Mouse (Mus musculus) heart, postnatal 36 days (tissue): Measurements from ENCODE around the gene Cic. TPM values are rescaled to one million over a fixed set of nuclear protein-coding genes. Genes with fewer than 3 reads are reported as not detected.
"Not testable (repeated sequence)": the region's sequence is repeated elsewhere in the genome, so short reads cannot be mapped to it uniquely, and the experiment has no call there.

Experiments used
- DNase-seq, 2 experiments: peaks; one replicate each; pipeline ENCODE4 v3.0.0; 2021 to 2022
- intact Hi-C: fragments of 180-260 bp; cut with DNase I; formaldehyde crosslinking; loops from one replicate; pipeline ENCODE4 v1.15.1; 2025
- microRNA-seq, 2 experiments: library from miRNA; unstranded; fragments of <30 nt; microRNA quantifications; one replicate each; pipeline ENCODE4 v1.2.0; 2021; ENCODE audit warnings: borderline number of aligned reads in 2 of 2
- total RNA-seq, 2 experiments: library from RNA; stranded (reverse); gene quantifications; 2 replicates each; pipeline ENCODE4 v1.2.3; 2021

Cic gene
- total RNA-seq, 2 experiments from 2014 or later, result 63.7 to 68.7 TPM

- no peak for DNase-seq
- intact Hi-C loops, result loop anchor here (2.0 to 5.0 kb wide), 4 partner anchors 35 to 185 kb away; partner anchors contain the start of gene Lipe
Observed at GRCm38 (mm10) chr7:25317446-25317999, 50.0 kb downstream of the Cic start.

DNA sequence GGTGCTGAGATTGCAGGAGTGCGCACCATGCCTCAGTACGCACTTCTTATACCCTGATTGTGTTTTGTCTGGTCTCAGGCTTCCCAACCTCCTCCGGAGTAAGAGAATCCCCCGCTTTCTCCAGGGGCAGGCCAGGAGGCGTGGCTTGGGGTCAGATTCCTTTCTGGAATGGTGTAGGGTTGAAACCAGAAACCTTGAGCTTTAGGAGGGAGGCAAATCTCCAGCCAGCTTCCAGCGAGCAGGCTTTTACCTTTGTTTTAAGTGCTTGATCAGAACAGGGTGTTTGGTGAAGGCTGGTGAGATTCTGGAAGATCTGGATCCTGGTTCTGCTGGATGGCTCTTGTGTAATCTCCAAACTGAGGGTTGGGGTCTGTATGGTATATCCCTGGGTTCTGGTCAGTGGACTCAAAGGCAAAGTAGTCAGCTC is 54.6 kb downstream of the Cic start:
- intact Hi-C loops, result loop anchor here (10.0 kb wide), 1 partner anchor 247 kb away; the partner anchor contains the start of genes Grik5 and Zfp574
- DNase-seq, result no peak

DNA sequence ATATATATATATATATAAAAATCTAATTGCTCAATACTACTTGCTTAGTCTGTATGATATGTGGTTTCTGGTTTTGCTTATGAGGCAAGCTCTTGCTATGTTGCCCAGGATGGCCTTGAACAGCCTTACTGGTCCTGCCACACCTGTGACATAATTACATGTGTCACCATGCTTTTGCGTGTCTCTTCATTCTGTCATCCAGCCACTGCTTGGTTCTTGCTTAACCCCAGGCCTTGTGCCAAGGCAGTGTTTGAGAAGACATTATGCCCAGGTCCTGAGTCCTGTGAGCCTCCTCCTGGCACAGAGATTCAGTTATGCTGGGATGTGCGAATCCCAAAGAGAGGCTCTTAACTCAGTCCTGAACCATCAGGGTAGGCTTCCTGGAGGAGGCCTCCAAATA is 55.7 kb downstream of the Cic start:
- DNase-seq, result no peak
- intact Hi-C loops, result loop anchor here (10.0 kb wide), 1 partner anchor 248 kb away; the partner anchor contains the start of genes Grik5 and Zfp574

DNA sequence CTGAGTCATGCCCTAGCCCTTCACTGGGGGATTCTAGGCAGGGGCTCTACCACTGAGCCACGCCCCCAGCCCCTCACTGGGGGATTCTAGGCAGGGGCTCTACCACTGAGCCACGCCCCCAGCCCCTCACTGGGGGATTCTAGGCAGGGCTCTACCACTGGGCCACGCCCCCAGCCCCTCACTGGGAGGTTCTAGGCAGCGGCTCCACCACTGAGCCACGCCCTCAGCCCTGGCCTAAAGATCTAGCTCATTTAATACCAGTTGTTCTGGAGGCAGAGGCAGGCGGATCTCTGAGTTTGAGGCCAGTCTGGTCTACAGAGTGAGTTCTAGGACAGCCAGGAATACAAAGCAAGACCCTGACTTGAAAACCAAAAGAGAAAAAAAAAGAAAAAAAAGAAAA is 57.9 kb downstream of the Cic start:
- intact Hi-C loops, result loop anchor here (5.0 to 10.0 kb wide), 2 partner anchors 77 to 251 kb away; partner anchors contain the start of genes Grik5 and Zfp574
- DNase-seq, result not testable (repeated sequence)

DNA sequence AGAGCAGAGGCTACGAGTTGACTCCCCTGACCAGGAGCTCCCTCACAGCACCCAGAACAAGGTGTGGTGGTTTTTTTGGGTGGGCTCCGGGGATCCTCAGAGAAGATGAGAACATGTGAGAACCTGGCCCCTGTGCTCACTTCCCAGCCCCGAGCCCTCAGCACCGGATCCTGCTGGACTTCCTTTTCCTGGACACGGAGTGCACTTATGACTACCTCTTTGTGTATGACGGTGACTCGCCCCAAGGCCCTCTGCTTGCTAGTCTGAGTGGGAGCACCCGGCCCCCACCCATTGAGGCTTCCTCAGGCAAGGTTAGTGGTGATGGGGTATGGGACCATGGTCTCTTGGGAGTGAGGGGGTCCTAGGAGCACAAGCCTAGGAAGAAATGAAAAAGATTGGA is 58.7 kb downstream of the Cic start:
- peak in 1 of 2 experiments; percentile 15 for DNase-seq
- intact Hi-C loops, result loop anchor here (5.0 to 10.0 kb wide), 2 partner anchors 76 to 251 kb away; partner anchors contain the start of genes Grik5 and Zfp574

DNA sequence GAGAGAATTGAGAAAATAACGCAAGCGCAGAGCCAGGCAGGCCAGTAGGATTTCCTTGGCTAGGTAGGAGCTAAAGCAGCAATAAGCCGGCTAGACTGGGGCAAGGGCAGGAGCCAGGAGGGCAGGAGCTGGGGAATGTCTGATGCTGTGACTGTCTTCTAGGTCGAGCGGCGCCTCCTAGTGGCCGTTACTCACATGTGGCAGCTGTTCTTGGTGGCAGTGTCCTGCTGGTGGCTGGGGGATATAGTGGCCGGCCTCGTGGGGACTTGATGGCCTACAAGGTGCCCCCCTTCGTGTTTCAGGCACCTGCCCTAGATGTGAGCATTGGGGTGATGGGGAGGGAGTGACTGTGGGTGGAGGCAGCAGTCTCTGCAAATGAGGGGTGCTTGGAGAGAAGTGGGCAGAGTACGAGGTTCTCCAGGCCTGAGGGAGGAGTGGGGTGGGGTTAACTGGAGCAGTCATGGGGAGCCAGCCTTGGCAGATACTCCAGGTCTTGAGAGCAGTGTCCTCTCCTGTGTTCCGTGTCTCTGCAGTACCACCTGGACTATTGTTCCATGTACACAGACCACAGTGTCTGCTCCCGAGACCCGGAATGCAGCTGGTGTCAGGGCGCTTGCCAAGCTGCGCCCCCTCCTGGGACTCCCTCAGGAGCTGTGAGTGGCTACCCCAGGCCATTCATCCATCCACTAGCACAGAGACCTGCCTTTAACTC is 66.2 kb downstream of the Cic start:
- DNase-seq, result peak; percentile 73 to 76
- intact Hi-C loops, result loop anchor here (5.0 kb wide), 1 partner anchor 201 kb away; no protein-coding TSS in a partner anchor

- intact Hi-C loops, result loop anchor here (5.0 kb wide), 1 partner anchor 202 kb away; no protein-coding TSS in a partner anchor
- DNase-seq, result no peak
Observed at GRCm38 (mm10) chr7:25334472-25334871, 67.0 kb downstream of the Cic start.

GRCm38 (mm10) chr7:25339329-25339728 is 71.8 kb downstream of the Cic start:
- no peak for DNase-seq
- intact Hi-C loops, result no loop called here

- no peak for DNase-seq
- intact Hi-C loops, result no loop called here
Observed at GRCm38 (mm10) chr7:25341000-25341784, 73.7 kb downstream of the Cic start.

Small RNA genes within 50 kb of the gene (microRNA-seq; reads per million reads assigned to microRNA genes)
- gene Mir7048, result 0 reads per million in 2 experiments

Other genes starting within 250 kb of the Cic start
- gene Grik5, start 195.4 kb upstream of the Cic start, total RNA-seq, result 1 to 10 TPM; 4.4 to 5.7 TPM
- gene Zfp574, start 195.1 kb upstream of the Cic start, total RNA-seq, result 10 to 100 TPM in 1 of 2 experiments, 1 to 10 TPM in 1; 9.8 to 10.7 TPM
- under 1 TPM; 0.53 to 0.68 TPM for gene Pou2f2, start 88.0 kb upstream of the Cic start, total RNA-seq
- 10 to 100 TPM; 17.3 to 22.2 TPM for gene Dedd2, start 47.1 kb upstream of the Cic start, total RNA-seq
- gene Zfp526, start 46.3 kb upstream of the Cic start, total RNA-seq, result 1 to 10 TPM; 8.9 to 10.0 TPM
- gene Gsk3a, start 29.9 kb upstream of the Cic start, total RNA-seq, result 10 to 100 TPM; 67.5 to 69.2 TPM
- gene Erf, start 16.9 kb upstream of the Cic start, total RNA-seq, result 10 to 100 TPM; 22.3 to 26.2 TPM
- 1 to 10 TPM; 3.7 to 5.1 TPM for gene Pafah1b3, start 30.3 kb downstream of the Cic start, total RNA-seq
- gene Prr19, start 33.7 kb downstream of the Cic start, total RNA-seq, result not detected
- not detected for gene Tmem145, start 38.4 kb downstream of the Cic start, total RNA-seq
- gene Megf8, start 49.5 kb downstream of the Cic start, total RNA-seq, result 10 to 100 TPM; 30.4 to 31.1 TPM
- not detected for gene Cnfn, start 102.0 kb downstream of the Cic start, total RNA-seq
- gene Lipe, start 131.0 kb downstream of the Cic start, total RNA-seq, result 10 to 100 TPM; 53.3 to 57.8 TPM
- not detected for gene Cxcl17, start 145.2 kb downstream of the Cic start, total RNA-seq
- gene Ceacam1, start 209.9 kb downstream of the Cic start, total RNA-seq, result 10 to 100 TPM; 12.0 to 15.8 TPM